Mouse (Mus musculus) midbrain, postnatal 0 days (tissue): ENCODE data around the gene Cpne1. TPM values are rescaled to one million over a fixed set of nuclear protein-coding genes. Genes with fewer than 3 reads are reported as not detected.
"Not testable (repeated sequence)": the region's sequence is repeated elsewhere in the genome, so short reads cannot be mapped to it uniquely, and the experiment has no call there.

ENCODE experiments used
- ATAC-seq: fragments of 200-750 bp; cut with Nextera tagmentation; 2 replicates; pipeline ENCODE4 v1.8.0; 2017; ENCODE audit warnings: moderate number of reproducible peaks, mild to moderate bottlenecking, moderate TSS enrichment, moderate library complexity; ENCODE audit not compliant: low FRiP score
- DNase-seq: peaks from one replicate; pipeline ENCODE4 v3.0.0-alpha.2; 2015; ENCODE audit warnings: low spot score
- H3K27ac ChIP-seq: fragments of 300-500 bp; sonication (generic); 2 replicates; pipeline ENCODE4 v1.5.1; 2014; ENCODE audit warnings: low read depth, mild to moderate bottlenecking, low read length, mixed read lengths
- H3K27me3 ChIP-seq: fragments of 300-500 bp; sonication (generic); 2 replicates; pipeline ENCODE4 v1.6.1; 2014; ENCODE audit warnings: low read length, control low read depth, mixed read lengths; ENCODE audit not compliant: insufficient read depth
- H3K36me3 ChIP-seq: fragments of 300-500 bp; sonication (generic); 2 replicates; pipeline ENCODE4 v1.6.1; 2014; ENCODE audit warnings: low read length, control low read depth, mixed read lengths; ENCODE audit not compliant: insufficient read depth
- H3K4me1 ChIP-seq: fragments of 300-500 bp; sonication (generic); 2 replicates; pipeline ENCODE4 v1.6.1; 2014; ENCODE audit warnings: mild to moderate bottlenecking, control low read depth, antibody characterized with exemption, low read length, mixed read lengths; ENCODE audit not compliant: insufficient read depth
- H3K4me2 ChIP-seq: fragments of 300-500 bp; sonication (generic); 2 replicates; pipeline ENCODE4 v1.6.1; 2014; ENCODE audit warnings: low read depth, mild to moderate bottlenecking, low read length, mixed read lengths; ENCODE audit not compliant: poor library complexity, severe bottlenecking
- H3K4me3 ChIP-seq: fragments of 300-500 bp; sonication (generic); 2 replicates; pipeline ENCODE4 v1.5.1; 2014; ENCODE audit warnings: low read depth, mild to moderate bottlenecking, low read length, moderate library complexity
- H3K9ac ChIP-seq: fragments of 300-500 bp; sonication (generic); replicated peaks from 2 replicates; pipeline ENCODE4 v1.6.1; 2014; ENCODE audit warnings: mild to moderate bottlenecking, low read length, moderate library complexity, mixed read lengths; ENCODE audit not compliant: poor library complexity, severe bottlenecking
- H3K9me3 ChIP-seq: fragments of 300-500 bp; sonication (generic); 2 replicates; pipeline ENCODE4 v1.6.1; 2016; ENCODE audit warnings: low read length, control low read depth
- CTCF ChIP-seq: IDR thresholded peaks from 2 replicates; pipeline ENCODE4 v1.5.1; 2016; ENCODE audit warnings: antibody characterized with exemption, mild to moderate bottlenecking
- WGBS: fragments of 180-500 bp; shearing (Covaris S2); extraction: QIAGEN DNeasy Blood & Tissue Kit; methylation state at CpG from one replicate; pipeline ENCODE4 v1.1.7; 2014; 5-methylcytosine and 5-hydroxymethylcytosine counted together
- polyA plus RNA-seq: library from polyadenylated mRNA; unstranded; fragments of >200 nt; fragmentation: Nextera tagmentation; extraction: Ambion mirVana; gene quantifications from 2 replicates; pipeline ENCODE4 v1.2.1, GENCODE M21; 2015
- total RNA-seq: library from RNA; depleted of rRNA; stranded (reverse); fragments of >200 nt; gene quantifications from 2 replicates; pipeline ENCODE4 v1.2.3, GENCODE M21; 2014

Cpne1 gene
- total and polyA plus RNA-seq, 2 experiments from 2014 or later: 13.8 to 34.1 TPM

GRCm38 (mm10) chr2:156123731-156124130 is 12.0 kb upstream of the Cpne1 start:
- DNase-seq: no peak
- H3K27me3 ChIP-seq: no peaks in the 10 kb centered on the region
- peaks cover 28% of the 10 kb centered on the region for H3K36me3 ChIP-seq
- no peak overlapping the region for H3K27ac ChIP-seq
- no peak overlapping the region for H3K4me3 ChIP-seq
- 94% methylated on average over 5 of the region's 5 CpGs for WGBS
- no peaks in the 10 kb centered on the region for H3K4me1 ChIP-seq
- H3K4me2 ChIP-seq: no peak overlapping the region
- H3K9me3 ChIP-seq: no peaks in the 10 kb centered on the region
- no peak for ATAC-seq
- no peak for TF ChIP-seq CTCF
- no peak overlapping the region for H3K9ac ChIP-seq

- no peaks in the 10 kb centered on the region for H3K4me1 ChIP-seq
- no peak overlapping the region for H3K27ac ChIP-seq
- peaks cover 8% of the 10 kb centered on the region for H3K36me3 ChIP-seq
- no peak overlapping the region for H3K4me2 ChIP-seq
- H3K9me3 ChIP-seq: no peaks in the 10 kb centered on the region
- DNase-seq (no peak), ATAC-seq (no peak)
- H3K4me3 ChIP-seq: no peak overlapping the region
- no peak for TF ChIP-seq CTCF
- no peaks in the 10 kb centered on the region for H3K27me3 ChIP-seq
- no peak overlapping the region for H3K9ac ChIP-seq
Measured at GRCm38 (mm10) chr2:156119566-156119965, 7.8 kb upstream of the Cpne1 start.

GRCm38 (mm10) chr2:156112080-156112423 is 287 bp upstream of the Cpne1 start:
- 22% methylated on average over 5 of the region's 5 CpGs for WGBS
- H3K36me3 ChIP-seq, ATAC-seq: not testable (repeated sequence)

GRCm38 (mm10) chr2:156110627-156111357 is 973 bp downstream of the Cpne1 start:
- Histone ChIP-seq H3K4me3 (peak overlapping the region; percentile 100), H3K4me2 (peak overlapping the region; percentile 44), H3K9me3 (no peaks in the 10 kb centered on the region), H3K4me1 (peaks cover 8% of the 10 kb centered on the region; the same call in 1 of the 2 replicates), H3K9ac (peak overlapping the region; percentile 99), H3K27me3 (no peaks in the 10 kb centered on the region), H3K36me3 (no peaks in the 10 kb centered on the region), H3K27ac (peak overlapping the region; percentile 97)
- TF ChIP-seq CTCF: peak; percentile 17; the same call in 1 of the 2 replicates
- 1% methylated on average over 16 of the region's 16 CpGs for WGBS
- peak; percentile 85; the same call in 1 of the 2 replicates for ATAC-seq
- DNase-seq: peak; percentile 53

More at GRCm38 (mm10) chr2:156112080-156112423, 287 bp upstream of the Cpne1 start:
- H3K9ac ChIP-seq, H3K4me1 ChIP-seq, H3K27me3 ChIP-seq, H3K9me3 ChIP-seq, DNase-seq: not testable (repeated sequence)
- Histone ChIP-seq H3K4me2 (peak overlapping the region; percentile 43), H3K27ac (peak overlapping the region; percentile 97), H3K4me3 (peak overlapping the region; percentile 100)

GRCm38 (mm10) chr2:156091926-156092325 is 19.8 kb downstream of the Cpne1 start:
- no peak for ATAC-seq
- WGBS: 78% methylated on average over 5 of the region's 5 CpGs
- TF ChIP-seq CTCF: no peak

GRCm38 (mm10) chr2:156089799-156090198 is 22.0 kb downstream of the Cpne1 start:
- Histone ChIP-seq H3K4me1 (no peaks in the 10 kb centered on the region), H3K27ac (no peak overlapping the region), H3K4me3 (no peak overlapping the region), H3K9ac (no peak overlapping the region), H3K27me3 (no peaks in the 10 kb centered on the region), H3K4me2 (no peak overlapping the region), H3K9me3 (no peaks in the 10 kb centered on the region), H3K36me3 (peaks cover 2% of the 10 kb centered on the region; the same call in 1 of the 2 replicates)
- TF ChIP-seq CTCF: no peak
- 33% methylated on average over 1 of the region's 1 CpGs for WGBS
- DNase-seq (peak; percentile 36), ATAC-seq (no peak)

More at GRCm38 (mm10) chr2:156091926-156092325, 19.8 kb downstream of the Cpne1 start:
- H3K4me2 ChIP-seq: no peak overlapping the region
- H3K36me3 ChIP-seq: peaks cover 17% of the 10 kb centered on the region
- no peak overlapping the region for H3K9ac ChIP-seq
- DNase-seq: no peak
- H3K9me3 ChIP-seq: no peaks in the 10 kb centered on the region
- H3K4me3 ChIP-seq: no peak overlapping the region
- H3K27me3 ChIP-seq: no peaks in the 10 kb centered on the region
- H3K27ac ChIP-seq: no peak overlapping the region
- no peaks in the 10 kb centered on the region for H3K4me1 ChIP-seq
